Mouse (Mus musculus): ENCODE results near the gene Arhgdib.

DNA sequence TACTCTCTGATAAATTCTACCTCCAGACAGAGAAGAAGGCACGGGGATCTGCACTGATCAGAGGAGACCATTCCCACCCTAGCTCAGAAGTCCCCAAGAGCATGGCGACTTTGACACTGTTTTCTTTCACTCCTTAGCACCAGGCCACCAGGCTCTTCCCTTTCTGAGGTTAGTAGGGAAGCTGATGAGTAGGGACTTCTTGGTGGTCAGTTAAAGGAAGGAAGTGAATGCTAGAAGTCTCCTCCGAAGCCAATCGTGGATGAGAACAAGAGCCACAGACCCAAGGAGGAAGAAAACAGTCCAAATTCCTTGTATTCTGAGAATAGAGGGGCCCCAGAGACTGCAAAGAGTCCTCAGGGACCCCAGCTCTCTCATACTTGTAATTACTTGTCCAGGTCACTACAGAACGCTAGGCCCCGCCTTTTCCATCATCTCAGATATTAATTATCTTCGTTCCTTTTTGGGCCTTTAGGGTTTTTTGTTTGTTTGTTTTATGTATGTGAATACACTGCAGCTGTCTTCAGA is 46.9 kb upstream of the Arhgdib start:
- TF ChIP-seq CTCF (IDR thresholded peaks at IDR 0.05; ENCODE audit: low read depth) (no peak), EP300 (IDR thresholded peaks at IDR 0.05; ENCODE audit: low read depth) (no peak)
